Mouse (Mus musculus): ENCODE data around the gene Gm49361. TPM values are rescaled to one million over a fixed set of nuclear protein-coding genes. Genes with fewer than 3 reads are reported as not detected.
"Not testable (repeated sequence)": the region's sequence is repeated elsewhere in the genome, so short reads cannot be mapped to it uniquely, and the experiment has no call there.

The Gm49361 gene
- polyA plus RNA-seq, 1 experiment from 2014 or later = not detected

GRCm38 (mm10) chr14:57695550-57695949, 50.4 kb downstream of the Gm49361 start:
- Histone ChIP-seq H3K27ac (ENCODE audit: low read length) (no peak overlapping the region), H3K4me1 (ENCODE audit: insufficient read depth, low read length) (no peaks in the 10 kb centered on the region), H3K4me3 (ENCODE audit: low read length) (no peak overlapping the region), H3K36me3 (ENCODE audit: insufficient read depth, low read length) (peaks cover 73% of the 10 kb centered on the region), H3K9me3 (ENCODE audit: low read length) (no peaks in the 10 kb centered on the region), H3K27me3 (ENCODE audit: insufficient read depth, low read length) (no peaks in the 10 kb centered on the region), H3K9ac (replicated peaks; ENCODE audit: low read length) (no peak overlapping the region), H3K4me2 (replicated peaks; ENCODE audit: low read depth, low read length) (no peak overlapping the region)
- ATAC-seq (ENCODE audit: low FRiP score, low TSS enrichment) = no peak
- 92% methylated on average over 8 of the region's 8 CpGs for WGBS

- no peak overlapping the region for H3K9ac ChIP-seq (replicated peaks; ENCODE audit: low read length)
- peaks cover 67% of the 10 kb centered on the region for H3K36me3 ChIP-seq (ENCODE audit: insufficient read depth, low read length)
- H3K4me3 ChIP-seq (ENCODE audit: low read length) = no peak overlapping the region
- no peaks in the 10 kb centered on the region for H3K4me1 ChIP-seq (ENCODE audit: insufficient read depth, low read length)
- no peak overlapping the region for H3K4me2 ChIP-seq (replicated peaks; ENCODE audit: low read depth, low read length)
- no peak for ATAC-seq (ENCODE audit: low FRiP score, low TSS enrichment)
- WGBS = 86% methylated on average over 16 of the region's 16 CpGs
- H3K27ac ChIP-seq (ENCODE audit: low read length) = no peak overlapping the region
- no peaks in the 10 kb centered on the region for H3K27me3 ChIP-seq (ENCODE audit: insufficient read depth, low read length)
- no peaks in the 10 kb centered on the region for H3K9me3 ChIP-seq (ENCODE audit: low read length)
Measured at GRCm38 (mm10) chr14:57694246-57694645, 51.7 kb downstream of the Gm49361 start.

DNA sequence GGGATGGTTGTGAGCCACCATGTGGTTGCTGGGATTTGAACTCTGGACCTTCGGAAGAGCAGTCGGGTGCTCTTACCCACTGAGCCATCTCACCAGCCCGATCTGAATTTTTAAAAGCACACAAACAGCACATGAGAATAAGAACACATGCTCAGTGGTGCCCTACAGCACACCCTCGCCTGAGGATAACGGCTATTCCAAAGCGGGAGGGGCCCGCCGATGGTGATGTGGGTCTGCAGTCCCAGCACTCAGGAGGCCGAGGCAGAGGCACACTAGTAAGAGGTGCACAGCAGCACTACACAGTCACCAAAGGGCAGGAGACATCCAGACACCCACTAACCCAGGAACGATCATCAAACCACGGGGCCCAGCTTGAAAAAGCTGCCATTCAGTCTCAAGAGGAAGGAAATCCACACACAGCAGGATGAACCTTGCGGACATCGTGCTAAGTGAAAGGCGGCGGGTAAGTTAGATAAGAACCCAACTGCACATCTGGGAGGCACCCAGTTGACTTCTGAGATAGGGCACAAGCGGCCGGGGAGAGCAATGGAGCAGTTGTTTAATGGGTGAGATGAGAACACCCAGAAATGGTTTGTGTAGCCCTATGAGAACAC, 53.3 kb downstream of the Gm49361 start:
- no peaks in the 10 kb centered on the region for H3K4me1 ChIP-seq (ENCODE audit: insufficient read depth, low read length)
- no peaks in the 10 kb centered on the region for H3K27me3 ChIP-seq (ENCODE audit: insufficient read depth, low read length)
- peaks cover 69% of the 10 kb centered on the region for H3K36me3 ChIP-seq (ENCODE audit: insufficient read depth, low read length)
- no peak for ATAC-seq (ENCODE audit: low FRiP score, low TSS enrichment)
- no peak overlapping the region for H3K4me2 ChIP-seq (replicated peaks; ENCODE audit: low read depth, low read length)
- no peak overlapping the region for H3K27ac ChIP-seq (ENCODE audit: low read length)
- H3K4me3 ChIP-seq (ENCODE audit: low read length) = no peak overlapping the region
- H3K9ac ChIP-seq (replicated peaks; ENCODE audit: low read length) = no peak overlapping the region
- WGBS = 94% methylated on average over 17 of the region's 17 CpGs
- H3K9me3 ChIP-seq (ENCODE audit: low read length) = no peaks in the 10 kb centered on the region

GRCm38 (mm10) chr14:57691316-57691715, 54.6 kb downstream of the Gm49361 start:
- WGBS = 95% methylated on average over 24 of the region's 24 CpGs
- no peak for ATAC-seq (ENCODE audit: low FRiP score, low TSS enrichment)
- Histone ChIP-seq H3K27me3 (ENCODE audit: insufficient read depth, low read length) (no peaks in the 10 kb centered on the region), H3K4me1 (ENCODE audit: insufficient read depth, low read length) (no peaks in the 10 kb centered on the region), H3K27ac (ENCODE audit: low read length) (no peak overlapping the region), H3K9me3 (ENCODE audit: low read length) (no peaks in the 10 kb centered on the region), H3K36me3 (ENCODE audit: insufficient read depth, low read length) (peaks cover 61% of the 10 kb centered on the region), H3K4me3 (ENCODE audit: low read length) (no peak overlapping the region), H3K9ac (replicated peaks; ENCODE audit: low read length) (no peak overlapping the region), H3K4me2 (replicated peaks; ENCODE audit: low read depth, low read length) (no peak overlapping the region)

DNA sequence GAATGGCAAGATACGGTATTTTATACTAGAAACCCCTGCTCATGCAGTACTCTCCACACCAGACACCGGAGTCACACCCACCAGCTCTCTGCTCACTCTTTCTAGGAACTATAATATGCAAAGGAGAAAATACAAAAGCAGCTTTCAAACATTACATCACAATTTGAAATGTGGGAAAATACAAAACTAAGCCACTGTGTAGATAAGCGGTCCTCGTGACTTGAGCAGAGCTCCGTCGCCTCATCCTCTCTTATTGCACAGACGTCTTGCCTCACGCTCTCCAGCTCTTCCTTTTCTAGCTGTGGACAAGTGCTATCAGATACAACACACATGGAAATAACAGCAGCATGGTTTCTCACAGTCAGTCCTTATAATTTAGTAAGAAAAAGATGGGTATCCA, 55.2 kb downstream of the Gm49361 start:
- Histone ChIP-seq H3K27ac (ENCODE audit: low read length) (no peak overlapping the region), H3K4me3 (ENCODE audit: low read length) (no peak overlapping the region), H3K36me3 (ENCODE audit: insufficient read depth, low read length) (peaks cover 55% of the 10 kb centered on the region), H3K4me2 (replicated peaks; ENCODE audit: low read depth, low read length) (no peak overlapping the region), H3K4me1 (ENCODE audit: insufficient read depth, low read length) (no peaks in the 10 kb centered on the region), H3K9me3 (ENCODE audit: low read length) (no peaks in the 10 kb centered on the region), H3K27me3 (ENCODE audit: insufficient read depth, low read length) (no peaks in the 10 kb centered on the region), H3K9ac (replicated peaks; ENCODE audit: low read length) (no peak overlapping the region)
- WGBS = 97% methylated on average over 8 of the region's 8 CpGs
- no peak for ATAC-seq (ENCODE audit: low FRiP score, low TSS enrichment)

GRCm38 (mm10) chr14:57688066-57688465, 57.8 kb downstream of the Gm49361 start:
- not testable (repeated sequence) for H3K9me3 ChIP-seq (ENCODE audit: low read length); H3K27ac ChIP-seq (ENCODE audit: low read length); H3K27me3 ChIP-seq (ENCODE audit: insufficient read depth, low read length); H3K4me3 ChIP-seq (ENCODE audit: low read length); H3K4me2 ChIP-seq (replicated peaks; ENCODE audit: low read depth, low read length); H3K4me1 ChIP-seq (ENCODE audit: insufficient read depth, low read length); H3K9ac ChIP-seq (replicated peaks; ENCODE audit: low read length); ATAC-seq (ENCODE audit: low FRiP score, low TSS enrichment)
- peaks cover 34% of the 10 kb centered on the region for H3K36me3 ChIP-seq (ENCODE audit: insufficient read depth, low read length)
- WGBS = 92% methylated on average over 7 of the region's 7 CpGs

DNA sequence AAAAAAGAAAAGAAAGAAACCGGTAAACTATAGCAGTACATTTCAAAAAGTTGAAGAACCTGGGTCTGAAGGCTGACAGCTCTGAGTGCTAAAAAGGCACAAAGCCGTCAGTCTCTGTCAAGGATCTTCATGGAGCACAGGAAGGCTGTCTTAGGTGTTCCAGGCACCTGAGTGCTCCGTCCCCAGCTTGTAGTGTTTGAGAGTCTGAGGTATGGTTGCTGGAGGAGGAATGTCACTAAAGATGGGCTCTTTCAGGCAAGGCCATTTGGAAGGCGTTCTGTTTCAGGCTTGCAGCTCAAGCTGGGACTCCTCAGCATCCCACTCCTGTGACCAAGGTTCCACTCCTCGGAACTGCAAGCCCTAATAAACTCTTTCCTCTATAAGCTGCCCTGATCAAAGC, 58.5 kb downstream of the Gm49361 start:
- H3K27ac ChIP-seq (ENCODE audit: low read length) = no peak overlapping the region
- H3K4me3 ChIP-seq (ENCODE audit: low read length) = no peak overlapping the region
- no peak overlapping the region for H3K4me2 ChIP-seq (replicated peaks; ENCODE audit: low read depth, low read length)
- no peaks in the 10 kb centered on the region for H3K9me3 ChIP-seq (ENCODE audit: low read length)
- H3K36me3 ChIP-seq (ENCODE audit: insufficient read depth, low read length) = peaks cover 29% of the 10 kb centered on the region
- H3K27me3 ChIP-seq (ENCODE audit: insufficient read depth, low read length) = no peaks in the 10 kb centered on the region
- WGBS = 85% methylated on average over 5 of the region's 5 CpGs
- no peak overlapping the region for H3K9ac ChIP-seq (replicated peaks; ENCODE audit: low read length)
- H3K4me1 ChIP-seq (ENCODE audit: insufficient read depth, low read length) = no peaks in the 10 kb centered on the region
- ATAC-seq (ENCODE audit: low FRiP score, low TSS enrichment) = no peak

GRCm38 (mm10) chr14:57686647-57687046, 59.3 kb downstream of the Gm49361 start:
- Histone ChIP-seq H3K4me3 (ENCODE audit: low read length) (no peak overlapping the region), H3K27ac (ENCODE audit: low read length) (no peak overlapping the region), H3K9ac (replicated peaks; ENCODE audit: low read length) (no peak overlapping the region), H3K27me3 (ENCODE audit: insufficient read depth, low read length) (no peaks in the 10 kb centered on the region), H3K4me2 (replicated peaks; ENCODE audit: low read depth, low read length) (no peak overlapping the region), H3K9me3 (ENCODE audit: low read length) (no peaks in the 10 kb centered on the region), H3K36me3 (ENCODE audit: insufficient read depth, low read length) (peaks cover 22% of the 10 kb centered on the region), H3K4me1 (ENCODE audit: insufficient read depth, low read length) (no peaks in the 10 kb centered on the region)
- WGBS = 81% methylated on average over 6 of the region's 6 CpGs
- no peak for ATAC-seq (ENCODE audit: low FRiP score, low TSS enrichment)

DNA sequence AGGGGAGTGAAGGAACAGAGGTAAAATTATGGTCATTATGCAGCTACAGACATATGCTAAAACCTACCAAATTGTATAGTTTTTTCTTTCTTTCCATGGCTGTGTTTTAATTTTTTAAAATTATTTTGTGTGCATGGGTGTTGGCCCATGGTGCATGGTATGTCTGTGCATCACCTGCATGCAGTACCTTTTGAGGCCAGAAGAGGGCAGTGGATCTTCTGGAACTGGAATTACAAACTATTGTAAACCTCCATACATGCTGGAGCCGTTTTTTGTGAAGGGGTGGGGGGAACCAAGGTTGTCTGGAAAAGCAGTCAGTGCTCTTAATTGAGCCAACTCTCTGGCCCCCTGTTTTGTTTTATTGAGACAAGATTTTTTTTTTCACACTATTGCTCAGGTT, 61.3 kb downstream of the Gm49361 start:
- WGBS = 17% methylated on average over 1 of the region's 1 CpGs

GRCm38 (mm10) chr14:57682751-57683150, 63.2 kb downstream of the Gm49361 start:
- no peaks in the 10 kb centered on the region for H3K9me3 ChIP-seq (ENCODE audit: low read length)
- WGBS = 83% methylated on average over 4 of the region's 4 CpGs
- no peaks in the 10 kb centered on the region for H3K4me1 ChIP-seq (ENCODE audit: insufficient read depth, low read length)
- H3K27ac ChIP-seq (ENCODE audit: low read length) = no peak overlapping the region
- no peak for ATAC-seq (ENCODE audit: low FRiP score, low TSS enrichment)
- H3K27me3 ChIP-seq (ENCODE audit: insufficient read depth, low read length) = no peaks in the 10 kb centered on the region
- H3K4me3 ChIP-seq (ENCODE audit: low read length) = no peak overlapping the region
- no peaks in the 10 kb centered on the region for H3K36me3 ChIP-seq (ENCODE audit: insufficient read depth, low read length)
- no peak overlapping the region for H3K9ac ChIP-seq (replicated peaks; ENCODE audit: low read length)
- H3K4me2 ChIP-seq (replicated peaks; ENCODE audit: low read depth, low read length) = no peak overlapping the region

More for the DNA sequence above, 61.3 kb downstream of the Gm49361 start:
- Histone ChIP-seq H3K9me3 (ENCODE audit: low read length) (no peaks in the 10 kb centered on the region), H3K9ac (replicated peaks; ENCODE audit: low read length) (no peak overlapping the region), H3K4me2 (replicated peaks; ENCODE audit: low read depth, low read length) (no peak overlapping the region), H3K36me3 (ENCODE audit: insufficient read depth, low read length) (peaks cover 10% of the 10 kb centered on the region), H3K27me3 (ENCODE audit: insufficient read depth, low read length) (no peaks in the 10 kb centered on the region), H3K4me3 (ENCODE audit: low read length) (no peak overlapping the region), H3K4me1 (ENCODE audit: insufficient read depth, low read length) (no peaks in the 10 kb centered on the region), H3K27ac (ENCODE audit: low read length) (no peak overlapping the region)
- ATAC-seq (ENCODE audit: low FRiP score, low TSS enrichment) = no peak

All from kidney, embryonic 16.5 days (tissue).